Mouse (Mus musculus): ENCODE measurements around the gene Cask.

DNA sequence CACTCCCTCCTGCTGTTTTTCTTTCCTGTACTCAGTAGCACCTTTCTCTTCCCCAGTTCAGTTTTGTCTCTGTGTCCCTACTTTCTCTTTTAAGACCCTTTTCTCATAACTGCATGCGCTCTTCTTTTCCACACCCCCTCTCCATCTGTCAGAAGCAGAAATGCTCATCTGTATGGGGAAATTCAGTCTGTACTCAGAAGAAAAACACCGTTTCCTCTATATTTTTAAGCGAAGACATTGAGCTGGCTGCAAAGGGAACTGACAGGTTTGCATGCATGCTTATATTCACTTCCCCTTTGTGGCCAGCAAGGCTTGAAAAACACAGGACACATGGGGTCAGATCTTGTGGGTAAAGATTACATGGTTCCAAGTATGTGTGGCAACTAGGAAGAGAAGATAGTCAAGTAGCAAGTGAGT, 196.2 kb downstream of the Cask start:
- TF ChIP-seq POLR2A (IDR thresholded peaks at IDR 0.05; ENCODE audit: low read depth, low read length): no peak
- no peak for TF ChIP-seq CTCF (IDR thresholded peaks at IDR 0.05; ENCODE audit: extremely low read depth, insufficient read length, insufficient replicate concordance, low read depth, low read length)
